In genomic region chr11:45835625-45836255, GRCm38 (mm10) we compare ENCODE assay signal across 18 mouse cellular contexts. TPM values are rescaled to one million over a fixed set of nuclear protein-coding genes. Genes with fewer than 3 reads are reported as not detected.
DNase-seq lines count a peak whose midpoint lies in the region; ATAC-seq and TF ChIP-seq lines count a peak whose summit lies in the region.
"Had no signal": no experiment of that assay in that cellular context is flagged by ENCODE, and none has a peak within 500 bp of the region (broad histone marks: within the 10 kb centered on the region; RNA-seq: fewer than 3 reads in every experiment).

No protein-coding gene starts in this region.

- peak overlapping the region; percentile 51; the same call in 1 of the 2 replicates for H3K27ac ChIP-seq in hindbrain, embryonic 10.5 days
- H3K27ac ChIP-seq in hindbrain, postnatal 0 days = no peak overlapping the region
- H3K27ac ChIP-seq: hindbrain, embryonic 12.5 days; liver, embryonic 14.5 days; macrophage had no signal

- no peak for TF ChIP-seq CTCF in hindbrain, postnatal 0 days (IDR thresholded peaks at IDR 0.05; ENCODE audit: low read depth)

- DNase-seq in hindbrain, embryonic 10.5 days (ENCODE audit: low spot score) = no peak
- no peak for DNase-seq in hindbrain, postnatal 0 days (ENCODE audit: low spot score)
- DNase-seq in R1 (ENCODE audit: low read depth, low spot score) = peak; percentile 44
- DNase-seq in embryo, embryonic 9.5 days (ENCODE audit: extremely low spot score) = peak; percentile 28
- no peak for DNase-seq in left cerebral cortex, postnatal 14 days (ENCODE audit: low spot score in 2 of 2)
- no peak for DNase-seq in yolk sac, embryonic 10.5 days (ENCODE audit: low spot score)
- no peak for DNase-seq in testis, postnatal 14 days (ENCODE audit: low spot score)
- DNase-seq: cerebellum, adult 2 months; gastrocnemius, postnatal 14 days; kidney, adult 8-10 months; right cerebral cortex, adult 18-20 months; thymus, adult 18-20 months had no signal

- H3K9ac ChIP-seq in hindbrain, postnatal 0 days (replicated peaks; ENCODE audit: low read length) = no peak overlapping the region
- H3K9ac ChIP-seq: hindbrain, embryonic 12.5 days; liver, embryonic 14.5 days had no signal

- no peak overlapping the region for H3K4me3 ChIP-seq in hindbrain, embryonic 10.5 days
- no peak overlapping the region for H3K4me3 ChIP-seq in hindbrain, postnatal 0 days (ENCODE audit: low read length)
- H3K4me3 ChIP-seq: hindbrain, embryonic 12.5 days; myocyte had no signal

- H3K36me3 ChIP-seq in hindbrain, embryonic 10.5 days = no peaks in the 10 kb centered on the region
- no peaks in the 10 kb centered on the region for H3K36me3 ChIP-seq in hindbrain, postnatal 0 days (ENCODE audit: insufficient read depth, low read length)
- H3K36me3 ChIP-seq: G1E; hindbrain, embryonic 12.5 days had no signal

- intact Hi-C loops in left cerebral cortex, postnatal 14 days (cut with DNase I) = no loop called here

- no peak overlapping the region for H3K4me2 ChIP-seq in hindbrain, postnatal 0 days (ENCODE audit: low read depth, low read length)
- H3K4me2 ChIP-seq: hindbrain, embryonic 12.5 days had no signal

- no peaks in the 10 kb centered on the region for H3K9me3 ChIP-seq in hindbrain, embryonic 10.5 days
- H3K9me3 ChIP-seq in hindbrain, postnatal 0 days (ENCODE audit: low read length) = no peaks in the 10 kb centered on the region
- H3K9me3 ChIP-seq: G1E; hindbrain, embryonic 12.5 days had no signal

- peaks cover 15% of the 10 kb centered on the region for H3K4me1 ChIP-seq in hindbrain, embryonic 10.5 days (replicated peaks)
- H3K4me1 ChIP-seq in hindbrain, postnatal 0 days (ENCODE audit: insufficient read depth, low read length) = no peaks in the 10 kb centered on the region

- WGBS in hindbrain, embryonic 10.5 days = 13% methylated on average over 4 of the region's 4 CpGs
- 27% methylated on average over 4 of the region's 4 CpGs for WGBS in hindbrain, postnatal 0 days

- no peak for ATAC-seq in hindbrain, postnatal 0 days
- peak; percentile 51; the same call in 1 of the 2 replicates for ATAC-seq in megakaryocyte-erythroid progenitor cell, adult 5-6 weeks (replicated peaks; ENCODE audit: low FRiP score, low TSS enrichment, poor library complexity, severe bottlenecking)

- no peaks in the 10 kb centered on the region for H3K27me3 ChIP-seq in hindbrain, embryonic 10.5 days (ENCODE audit: insufficient read depth, poor library complexity, severe bottlenecking)
- H3K27me3 ChIP-seq in hindbrain, postnatal 0 days (ENCODE audit: insufficient read depth, low read length) = no peaks in the 10 kb centered on the region
- H3K27me3 ChIP-seq: hindbrain, embryonic 12.5 days had no signal

RNA-seq across cellular contexts. Expression of gene Clint1, which starts 16.1 kb away (rescaled TPM):
- 59.1 and 62.2 TPM in 2 replicates for polyA plus RNA-seq in hindbrain, embryonic 10.5 days (2016; fragmentation: Nextera tagmentation; extraction: Ambion mirVana)
- total RNA-seq in hindbrain, postnatal 0 days (2014; rRNA removed) = 26.5 and 30.4 TPM in 2 replicates
- polyA plus RNA-seq in hindbrain, postnatal 0 days (2015; fragmentation: Nextera tagmentation; extraction: Ambion mirVana) = 31.0 and 31.8 TPM in 2 replicates
- 121 and 126 TPM in 2 replicates for total RNA-seq in megakaryocyte-erythroid progenitor cell, adult 5-6 weeks (2014; fragmentation: Nextera tagmentation)
- total RNA-seq in megakaryocyte-erythroid progenitor cell, adult 5-6 weeks (2017) = 174 and 179 TPM in 2 replicates
- 10 to 100 TPM; 46.1 to 49.2 TPM for total RNA-seq in left cerebral cortex, postnatal 14 days (2021)

Comparison
In these comparisons a context has a peak if more than half of its experiments do, and no peak if none do; other contexts are left out.
1. DNase-seq: peak in R1 (single experiment) and embryo, embryonic 9.5 days (single experiment); none in hindbrain, embryonic 10.5 days (single experiment), hindbrain, postnatal 0 days (single experiment), left cerebral cortex, postnatal 14 days (0 of 2), yolk sac, embryonic 10.5 days (single experiment) and testis, postnatal 14 days (single experiment).